Mouse (Mus musculus) MEL (cell line): ENCODE measurements around the gene Ppp1r1b. TPM values are rescaled to one million over a fixed set of nuclear protein-coding genes. Genes with fewer than 3 reads are reported as not detected.

Experiments
- DNase-seq: peaks from one replicate; pipeline ENCODE4 v3.0.0; 2011; ENCODE audit warnings: low read depth, low spot score
- H3K27ac ChIP-seq: 2 replicates; pipeline ENCODE4 v1.5.1; 2012; ENCODE audit warnings: low read depth, mild to moderate bottlenecking, control low read depth, low read length, moderate library complexity; ENCODE audit not compliant: control insufficient read depth
- H3K27me3 ChIP-seq, 2 experiments: fragments of 150-350 bp in 1 of 2; sonication (generic) in 1 of 2; 2 replicates each; pipeline ENCODE4 v1.6.1; 2012; ENCODE audit warnings: low read length in 2 of 2, mild to moderate bottlenecking in 2 of 2, improper control_type of control experiment in 1 of 2, moderate library complexity in 1 of 2; ENCODE audit not compliant: insufficient read depth in 2 of 2, control insufficient read depth in 1 of 2
- H3K36me3 ChIP-seq, 2 experiments: 2 replicates each; pipeline ENCODE4 v1.6.1; 2012 to 2014; ENCODE audit warnings: low read length in 2 of 2, improper control_type of control experiment in 1 of 2, inconsistent platforms in 1 of 2, mild to moderate bottlenecking in 1 of 2; ENCODE audit not compliant: insufficient read depth in 2 of 2, control insufficient read depth in 1 of 2
- H3K4me1 ChIP-seq, 2 experiments: fragments of 150-350 bp in 1 of 2; sonication (generic) in 1 of 2; 2 replicates each; pipeline ENCODE4 v1.6.1; 2012; ENCODE audit warnings: low read length in 2 of 2, improper control_type of control experiment in 1 of 2, mild to moderate bottlenecking in 1 of 2; ENCODE audit not compliant: insufficient read depth in 2 of 2, control insufficient read depth in 1 of 2
- H3K4me3 ChIP-seq, 2 experiments: fragments of 150-350 bp in 1 of 2; sonication (generic) in 1 of 2; 2 replicates each; pipeline ENCODE4 v1.5.1; 2012; ENCODE audit warnings: low read depth in 2 of 2, low read length in 2 of 2, mild to moderate bottlenecking in 2 of 2, moderate library complexity in 2 of 2, control low read depth in 1 of 2, improper control_type of control experiment in 1 of 2; ENCODE audit not compliant: control insufficient read depth in 1 of 2, insufficient read depth in 1 of 2
- H3K79me2 ChIP-seq: 2 replicates; pipeline ENCODE4 v1.6.1; 2012; ENCODE audit warnings: mild to moderate bottlenecking, low read length, moderate library complexity; ENCODE audit not compliant: control insufficient read depth, poor library complexity, insufficient read depth
- H3K9ac ChIP-seq: 2 replicates; pipeline ENCODE4 v1.6.1; 2012; ENCODE audit warnings: low read depth, mild to moderate bottlenecking, control low read depth, low read length, moderate library complexity; ENCODE audit not compliant: control insufficient read depth, poor library complexity, severe bottlenecking
- H3K9me3 ChIP-seq: fragments of 150-350 bp; sonication (generic); replicated peaks from 2 replicates; pipeline ENCODE4 v1.6.1; 2012; ENCODE audit warnings: mild to moderate bottlenecking, low read length, improper control_type of control experiment, moderate library complexity; ENCODE audit not compliant: insufficient read depth
- CHD1 ChIP-seq: IDR thresholded peaks from 2 replicates; pipeline ENCODE4 v1.6.1; 2012; ENCODE audit warnings: low read depth, mild to moderate bottlenecking, inconsistent platforms, low read length, improper control_type of control experiment
- E2F4 ChIP-seq: IDR thresholded peaks from 2 replicates; pipeline ENCODE4 v1.6.1; 2011; ENCODE audit warnings: low read depth, low read length, improper control_type of control experiment, borderline replicate concordance
- GABPA ChIP-seq: IDR thresholded peaks from 2 replicates; pipeline ENCODE4 v1.6.1; 2012; ENCODE audit warnings: low read depth, mild to moderate bottlenecking, inconsistent platforms, low read length, improper control_type of control experiment, moderate library complexity
- GATA1 ChIP-seq: IDR thresholded peaks from 2 replicates; pipeline ENCODE4 v1.6.1; 2011; ENCODE audit warnings: low read depth, low read length, improper control_type of control experiment
- JUND ChIP-seq: IDR thresholded peaks from 2 replicates; pipeline ENCODE4 v1.6.1; 2011; ENCODE audit warnings: low read depth, mild to moderate bottlenecking, improper control_type of control experiment, low read length
- MAZ ChIP-seq: IDR thresholded peaks from 2 replicates; pipeline ENCODE4 v1.6.1; 2012; ENCODE audit warnings: low read depth, mild to moderate bottlenecking, inconsistent platforms, low read length, improper control_type of control experiment
- MEF2A ChIP-seq: IDR thresholded peaks from 2 replicates; pipeline ENCODE4 v1.6.1; 2014; ENCODE audit warnings: low read depth, mild to moderate bottlenecking, inconsistent platforms, low read length, improper control_type of control experiment; ENCODE audit not compliant: poor library complexity, insufficient replicate concordance, severe bottlenecking; ENCODE audit errors: extremely low read depth
- MXI1 ChIP-seq: IDR thresholded peaks from 2 replicates; pipeline ENCODE4 v1.6.1; 2011; ENCODE audit warnings: mild to moderate bottlenecking, low read depth, low read length, improper control_type of control experiment
- MYB ChIP-seq: IDR thresholded peaks from 2 replicates; pipeline ENCODE4 v1.6.1; 2011; ENCODE audit warnings: mild to moderate bottlenecking, low read depth, low read length, improper control_type of control experiment
- NELFE ChIP-seq: IDR thresholded peaks from 2 replicates; pipeline ENCODE4 v1.6.1; 2011; ENCODE audit warnings: low read depth, low read length, improper control_type of control experiment
- POLR2AphosphoS5 ChIP-seq: IDR thresholded peaks from 2 replicates; pipeline ENCODE4 v1.6.1; 2012; ENCODE audit warnings: low read depth, borderline replicate concordance, mild to moderate bottlenecking, inconsistent platforms, low read length, moderate library complexity, mixed read lengths
- SIN3A ChIP-seq: IDR thresholded peaks from 2 replicates; pipeline ENCODE4 v1.6.1; 2012; ENCODE audit warnings: low read length, improper control_type of control experiment, inconsistent platforms
- TAL1 ChIP-seq: IDR thresholded peaks from 2 replicates; pipeline ENCODE4 v1.6.1; 2012; ENCODE audit warnings: mild to moderate bottlenecking, inconsistent platforms, low read length, moderate library complexity, mixed read lengths
- UBTF ChIP-seq: IDR thresholded peaks from 2 replicates; pipeline ENCODE4 v1.6.1; 2012; ENCODE audit warnings: low read depth, mild to moderate bottlenecking, inconsistent platforms, low read length, improper control_type of control experiment, moderate library complexity, borderline replicate concordance; ENCODE audit not compliant: insufficient read depth
- USF2 ChIP-seq, 2 experiments: IDR thresholded peaks; 2 replicates each; pipeline ENCODE4 v1.6.1; 2011 to 2012; ENCODE audit warnings: improper control_type of control experiment in 2 of 2, low read length in 2 of 2, borderline replicate concordance in 1 of 2, inconsistent platforms in 1 of 2, low read depth in 1 of 2, mild to moderate bottlenecking in 1 of 2; ENCODE audit not compliant: insufficient read depth in 1 of 2
- ZKSCAN1 ChIP-seq: IDR thresholded peaks from 2 replicates; pipeline ENCODE4 v1.6.1; 2012; ENCODE audit warnings: low read depth, mild to moderate bottlenecking, inconsistent platforms, low read length, improper control_type of control experiment, moderate library complexity
- ZMIZ1 ChIP-seq: IDR thresholded peaks from 2 replicates; pipeline ENCODE4 v1.6.1; 2012; ENCODE audit warnings: low read depth, mild to moderate bottlenecking, inconsistent platforms, low read length, improper control_type of control experiment, moderate library complexity
- polyA plus RNA-seq, 2 experiments: library from polyadenylated mRNA; stranded (reverse) in 1 of 2; unstranded in 1 of 2; fragments of >175 nt in 1 of 2; fragments of >200 nt in 1 of 2; gene quantifications; 2 replicates each; pipeline versions ENCODE4 v1.2.1 to v1.2.4; 2012; ENCODE audit warnings: low replicate concordance in 2 of 2, low read depth in 1 of 2; ENCODE audit not compliant: insufficient read length in 2 of 2, insufficient read depth in 1 of 2, missing spikeins in 1 of 2
- total RNA-seq: library from RNA; depleted of rRNA; stranded (reverse); fragments of 300-350 nt; gene quantifications from 2 replicates; pipeline ENCODE4 v1.2.3, GENCODE M21; 2012

The Ppp1r1b gene
- total and polyA plus RNA-seq, 3 experiments, result 35.2 to 114 TPM; not detected in 1

DNA sequence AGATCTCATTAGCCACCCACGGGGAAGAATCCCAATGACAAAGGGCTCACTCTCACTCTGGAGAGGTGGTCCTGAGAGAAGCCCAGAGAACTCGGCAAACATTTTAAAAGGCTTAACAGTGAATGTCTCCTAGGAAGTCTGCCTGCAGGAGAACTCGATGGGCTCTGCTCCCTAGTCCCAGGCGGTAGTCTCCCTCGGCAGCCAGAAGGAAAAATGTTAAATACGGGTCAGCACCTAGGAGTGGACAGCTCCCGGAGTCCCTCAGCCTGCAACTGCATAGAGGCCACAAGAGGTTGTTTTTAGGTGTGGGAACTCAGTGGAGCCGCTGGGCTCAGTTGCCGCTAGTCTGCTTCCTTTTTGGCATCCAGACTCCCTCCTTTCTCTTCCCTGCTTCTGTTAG, 24.3 kb upstream of the Ppp1r1b start:
- H3K27ac ChIP-seq, result no peak overlapping the region
- TF ChIP-seq NELFE, result no peak
- TF ChIP-seq MXI1, result 0 out of 2 replicates have a peak, but pooled peaks have one; percentile 18
- no peak for TF ChIP-seq MEF2A
- no peak for TF ChIP-seq E2F4
- TF ChIP-seq GATA1, result no peak
- TF ChIP-seq USF2 (IDR thresholded peaks at IDR 0.05; ENCODE audit: borderline replicate concordance in 1 of 2, insufficient read depth in 1 of 2, low read depth in 1 of 2, low read length in 2 of 2), result no peak
- TF ChIP-seq TAL1, result no peak
- peak; percentile 70 for TF ChIP-seq SIN3A
- no peak for TF ChIP-seq MAZ
- no peak for TF ChIP-seq JUND
- TF ChIP-seq ZMIZ1, result no peak
- TF ChIP-seq POLR2AphosphoS5, result no peak
- no peak for TF ChIP-seq MYB
- no peak for TF ChIP-seq CHD1
- no peak for TF ChIP-seq ZKSCAN1
- no peak for TF ChIP-seq UBTF
- no peak for TF ChIP-seq GABPA
- H3K27me3 ChIP-seq, result peaks cover 6 to 29% of the 10 kb centered on the region in 2 experiments; a peak in 3 of 4 replicates
- no peaks in the 10 kb centered on the region for H3K36me3 ChIP-seq
- H3K4me1 ChIP-seq, result no peaks in the 10 kb centered on the region
- peak; percentile 63 for DNase-seq
- no peak overlapping the region for H3K9ac ChIP-seq
- no peaks in the 10 kb centered on the region for H3K79me2 ChIP-seq
- no peak overlapping the region for H3K4me3 ChIP-seq
- H3K9me3 ChIP-seq, result no peaks in the 10 kb centered on the region

DNA sequence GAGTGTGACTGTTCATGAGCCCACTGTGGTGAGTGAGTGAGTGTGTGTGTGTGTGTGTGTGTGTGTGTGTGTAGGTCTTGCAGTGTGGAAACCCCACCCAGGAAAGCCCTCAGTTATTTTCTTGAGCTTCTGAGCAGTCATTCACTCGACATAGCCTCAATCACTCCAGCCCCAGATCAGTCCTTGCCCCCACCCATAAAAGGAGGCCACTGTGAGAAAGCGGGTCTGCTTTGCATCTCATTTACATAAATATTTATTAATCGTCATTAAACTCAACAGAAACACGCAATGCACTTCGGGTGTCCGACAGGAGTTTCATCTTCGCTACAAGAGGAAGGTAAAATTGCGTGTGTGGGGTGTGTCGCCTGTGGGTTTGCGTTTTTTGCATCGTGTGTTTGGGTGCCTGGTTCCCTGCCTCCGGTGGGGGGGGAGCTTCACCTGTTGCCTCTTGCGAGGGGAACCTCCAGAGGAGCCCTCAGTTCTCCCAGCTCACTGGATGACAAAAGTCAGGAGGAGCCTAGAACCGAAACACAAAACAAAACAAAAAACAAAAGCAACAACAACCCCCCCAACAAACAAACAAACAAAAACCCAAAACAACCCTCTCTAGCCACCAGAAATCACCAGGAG, 22.9 kb upstream of the Ppp1r1b start:
- peaks cover 3 to 20% of the 10 kb centered on the region in 2 experiments; a peak in 3 of 4 replicates for H3K27me3 ChIP-seq
- H3K4me3 ChIP-seq, result no peak overlapping the region
- no peak for DNase-seq
- no peaks in the 10 kb centered on the region for H3K36me3 ChIP-seq
- no peaks in the 10 kb centered on the region for H3K79me2 ChIP-seq
- H3K4me1 ChIP-seq, result no peaks in the 10 kb centered on the region
- H3K9ac ChIP-seq, result no peak overlapping the region
- H3K27ac ChIP-seq, result no peak overlapping the region
- H3K9me3 ChIP-seq, result no peaks in the 10 kb centered on the region
- no peak for TF ChIP-seq ZKSCAN1
